Mouse (Mus musculus) small intestine, adult 2 months (tissue): ENCODE data around the gene Cpa3. TPM values are rescaled to one million over a fixed set of nuclear protein-coding genes. Genes with fewer than 3 reads are reported as not detected.

Experiments used
- H3K27ac ChIP-seq: fragments of 200-500 bp; 2 replicates; pipeline ENCODE4 v1.5.1; 2012; ENCODE audit warnings: low read depth, low read length, control low read depth, inconsistent platforms; ENCODE audit not compliant: insufficient read depth
- H3K27me3 ChIP-seq: fragments of 200-500 bp; 2 replicates; pipeline ENCODE4 v1.6.1; 2012; ENCODE audit warnings: mild to moderate bottlenecking, moderate library complexity, low read length, inconsistent platforms; ENCODE audit not compliant: control insufficient read depth, insufficient read depth
- H3K36me3 ChIP-seq: fragments of 200-500 bp; 2 replicates; pipeline ENCODE4 v1.6.1; 2012; ENCODE audit warnings: mild to moderate bottlenecking, low read length, control low read depth, inconsistent platforms; ENCODE audit not compliant: control insufficient read depth, insufficient read depth
- H3K4me1 ChIP-seq: fragments of 200-500 bp; 2 replicates; pipeline ENCODE4 v1.6.1; 2012; ENCODE audit warnings: low read length, inconsistent platforms, mixed read lengths; ENCODE audit not compliant: control insufficient read depth, insufficient read depth, insufficient read length
- H3K4me3 ChIP-seq: fragments of 200-500 bp; 2 replicates; pipeline ENCODE4 v1.5.1; 2012; ENCODE audit warnings: low read depth, mild to moderate bottlenecking, control low read depth, inconsistent platforms, low read length, moderate library complexity
- CTCF ChIP-seq: fragments of 200-500 bp; IDR thresholded peaks from 2 replicates; pipeline ENCODE4 v1.5.1; 2012; ENCODE audit warnings: low read depth, mild to moderate bottlenecking, control low read depth, inconsistent platforms, low read length, moderate library complexity, mixed read lengths; ENCODE audit not compliant: insufficient replicate concordance, insufficient read length; ENCODE audit errors: extremely low read depth
- POLR2A ChIP-seq: fragments of 200-500 bp; IDR thresholded peaks from 2 replicates; pipeline ENCODE4 v1.6.1; 2012; ENCODE audit warnings: low read depth, mild to moderate bottlenecking, control low read depth, inconsistent platforms, low read length, moderate library complexity
- WGBS: fragments of 180-500 bp; shearing (Covaris S2); methylation state at CpG from one replicate; pipeline ENCODE4 v1.1.7; 2018; 5-methylcytosine and 5-hydroxymethylcytosine counted together
- polyA plus RNA-seq: library from polyadenylated mRNA; depleted of rRNA; stranded (reverse); fragments of >200 nt; gene quantifications from 2 replicates; pipeline ENCODE4 v1.2.3, GENCODE M21; 2012

The Cpa3 gene
- polyA plus RNA-seq, 1 experiment, result not detected

DNA sequence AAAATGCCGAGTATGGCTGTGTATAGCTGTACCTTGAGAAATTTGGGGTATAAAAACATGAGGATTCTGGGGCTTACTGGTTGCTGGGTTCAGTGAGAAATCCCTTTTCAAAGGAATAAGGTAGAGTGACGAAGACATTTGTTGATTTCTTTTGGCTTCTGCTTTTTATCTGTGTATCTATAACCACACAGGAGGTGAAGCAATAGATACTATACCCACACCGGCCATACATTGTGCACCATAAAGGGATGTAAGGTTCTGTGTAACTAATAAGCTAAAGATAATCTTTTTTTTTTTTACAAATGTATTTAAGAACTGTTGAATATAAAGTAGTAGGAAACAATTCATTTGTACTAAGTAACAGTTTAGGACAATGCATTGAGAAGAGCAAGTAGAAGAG is 2.2 kb downstream of the Cpa3 start:
- TF ChIP-seq POLR2A (no peak), CTCF (no peak)
- 76% methylated on average over 3 of the region's 3 CpGs for WGBS
- H3K4me1 ChIP-seq, result no peaks in the 10 kb centered on the region

DNA sequence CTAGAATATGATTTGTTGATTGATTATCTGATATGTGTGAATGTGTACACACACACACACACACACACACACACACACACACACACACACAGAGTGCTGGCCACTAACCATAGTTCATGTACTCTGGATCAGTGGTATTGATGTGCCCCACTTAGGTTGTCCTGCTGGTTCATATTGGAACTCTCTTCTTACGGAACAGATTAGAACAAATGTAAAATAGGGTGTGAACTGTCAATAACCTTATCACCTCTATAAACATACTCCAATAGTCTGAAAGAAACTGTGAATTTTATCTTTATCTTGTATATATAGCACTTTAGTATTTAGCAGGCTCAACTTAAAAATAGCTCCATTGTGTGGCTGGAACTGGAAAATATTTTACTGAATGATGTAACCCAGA is 5.0 kb downstream of the Cpa3 start:
- H3K4me1 ChIP-seq, result no peaks in the 10 kb centered on the region
- WGBS, result 17% methylated on average over 1 of the region's 1 CpGs
- no peak for TF ChIP-seq POLR2A
- no peak for TF ChIP-seq CTCF

More for the DNA sequence above, 2.2 kb downstream of the Cpa3 start:
- Histone ChIP-seq H3K4me3 (no peak overlapping the region), H3K36me3 (no peaks in the 10 kb centered on the region), H3K27me3 (no peaks in the 10 kb centered on the region), H3K27ac (no peak overlapping the region)

DNA sequence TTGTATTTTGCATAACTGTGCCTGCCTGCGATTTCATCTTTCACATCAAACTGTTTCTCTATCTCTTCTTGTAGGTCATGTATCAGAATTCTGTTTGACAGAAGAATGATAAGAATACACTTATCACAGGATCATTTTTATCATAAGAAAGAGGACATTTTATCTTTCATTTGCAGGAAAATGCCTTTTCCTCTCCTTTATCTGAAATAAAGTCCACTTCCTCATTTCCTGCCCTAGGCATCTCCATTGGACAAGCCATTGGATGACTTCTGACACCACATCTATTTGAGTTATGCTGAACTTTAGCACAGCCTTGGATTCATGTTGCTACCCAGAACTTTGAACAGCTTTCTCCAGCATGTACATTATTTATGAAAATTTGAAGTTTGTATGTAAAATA is 13.0 kb downstream of the Cpa3 start:
- TF ChIP-seq CTCF (no peak), POLR2A (no peak)
- no peaks in the 10 kb centered on the region for H3K4me1 ChIP-seq
- no peaks in the 10 kb centered on the region for H3K36me3 ChIP-seq
- H3K4me3 ChIP-seq, result no peak overlapping the region
- H3K27ac ChIP-seq, result no peak overlapping the region
- WGBS, result 83% methylated on average over 1 of the region's 1 CpGs
- H3K27me3 ChIP-seq, result no peaks in the 10 kb centered on the region

More for the DNA sequence above, 5.0 kb downstream of the Cpa3 start:
- Histone ChIP-seq H3K36me3 (no peaks in the 10 kb centered on the region), H3K27ac (no peak overlapping the region), H3K4me3 (no peak overlapping the region), H3K27me3 (no peaks in the 10 kb centered on the region)

DNA sequence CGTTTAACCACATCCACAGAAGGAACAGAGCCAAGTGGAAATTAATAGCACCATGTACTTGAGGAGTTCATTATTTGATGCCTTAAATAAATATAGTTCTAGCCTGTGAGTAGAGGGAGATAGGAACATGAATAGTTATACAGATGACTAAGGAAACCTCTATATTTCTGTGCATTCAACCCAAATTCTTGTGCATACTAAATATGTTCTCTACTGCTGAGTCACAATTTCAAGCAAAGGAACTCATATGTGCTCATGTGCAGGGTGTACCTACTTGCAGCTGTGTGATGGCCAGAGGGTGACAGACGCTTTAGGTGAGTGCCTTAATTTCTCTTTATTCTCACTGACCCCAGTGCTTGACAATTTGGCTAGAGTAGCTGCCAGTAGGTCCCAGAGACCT is 16.6 kb downstream of the Cpa3 start:
- WGBS, result 53% methylated on average over 2 of the region's 2 CpGs
- no peaks in the 10 kb centered on the region for H3K27me3 ChIP-seq
- H3K36me3 ChIP-seq, result no peaks in the 10 kb centered on the region
- TF ChIP-seq POLR2A (no peak), CTCF (no peak)
- H3K4me1 ChIP-seq, result no peaks in the 10 kb centered on the region
- no peak overlapping the region for H3K27ac ChIP-seq
- no peak overlapping the region for H3K4me3 ChIP-seq

DNA sequence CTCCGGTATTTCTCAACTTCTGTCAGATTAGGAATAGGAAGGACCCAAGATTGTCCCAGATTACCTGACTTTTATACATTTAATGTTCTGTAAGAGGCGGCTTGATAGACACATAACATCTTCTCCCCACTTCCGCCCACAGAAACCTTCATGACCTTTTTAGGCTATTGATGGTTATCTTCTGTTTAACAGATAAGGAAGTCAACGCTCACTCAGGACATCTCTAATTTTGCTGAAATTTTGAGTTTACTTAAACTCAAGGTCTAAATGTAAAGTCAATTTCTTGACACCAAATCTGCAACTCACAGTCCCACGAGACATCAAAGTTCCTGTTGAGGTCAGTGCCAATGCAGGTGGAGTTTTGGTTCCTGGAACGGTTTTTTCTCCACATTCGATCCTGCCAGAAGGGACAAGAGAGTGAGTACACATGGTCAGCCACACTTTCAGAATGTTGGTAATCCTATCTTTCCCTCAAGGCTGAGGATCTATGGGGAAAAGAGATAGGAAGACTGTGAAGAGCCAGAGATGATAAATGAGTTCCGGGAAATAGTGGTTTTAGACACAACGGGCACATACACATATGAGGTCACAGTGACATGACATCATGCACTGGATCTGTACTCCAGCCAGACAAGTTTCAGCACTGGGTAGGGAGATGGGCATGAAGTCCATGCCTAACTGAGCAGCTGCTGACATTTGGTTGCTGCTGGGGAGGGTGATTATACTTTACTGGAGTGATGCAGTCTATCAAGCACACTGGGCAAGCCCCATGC is 18.9 kb downstream of the Cpa3 start:
- 76% methylated on average over 9 of the region's 9 CpGs for WGBS
- H3K27ac ChIP-seq, result no peak overlapping the region
- H3K27me3 ChIP-seq, result no peaks in the 10 kb centered on the region
- no peaks in the 10 kb centered on the region for H3K4me1 ChIP-seq
- TF ChIP-seq POLR2A (no peak), CTCF (no peak)
- H3K4me3 ChIP-seq, result no peak overlapping the region
- no peaks in the 10 kb centered on the region for H3K36me3 ChIP-seq

DNA sequence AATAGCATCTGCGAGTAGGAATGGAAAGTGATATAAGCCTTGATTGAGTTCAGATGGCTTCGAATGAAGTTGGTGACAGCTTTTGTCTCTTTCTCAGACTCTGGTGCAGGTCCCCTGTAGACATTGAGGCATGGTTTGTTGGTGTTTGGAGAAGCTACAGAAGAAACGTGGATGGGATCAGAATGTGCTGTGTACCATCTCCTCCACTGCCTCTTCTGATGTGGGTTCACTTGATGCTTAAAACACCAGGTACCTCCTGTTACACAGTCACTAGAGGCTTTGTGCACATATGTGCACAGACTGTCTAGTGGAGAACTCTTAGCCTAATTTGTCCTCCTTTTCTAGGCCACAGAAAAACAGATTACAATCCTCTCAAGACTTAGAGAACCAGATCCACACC is 19.8 kb downstream of the Cpa3 start:
- no peaks in the 10 kb centered on the region for H3K4me1 ChIP-seq
- H3K27me3 ChIP-seq, result no peaks in the 10 kb centered on the region
- H3K27ac ChIP-seq, result no peak overlapping the region
- no peaks in the 10 kb centered on the region for H3K36me3 ChIP-seq
- 74% methylated on average over 3 of the region's 3 CpGs for WGBS
- H3K4me3 ChIP-seq, result no peak overlapping the region
- TF ChIP-seq POLR2A (no peak), CTCF (no peak)

DNA sequence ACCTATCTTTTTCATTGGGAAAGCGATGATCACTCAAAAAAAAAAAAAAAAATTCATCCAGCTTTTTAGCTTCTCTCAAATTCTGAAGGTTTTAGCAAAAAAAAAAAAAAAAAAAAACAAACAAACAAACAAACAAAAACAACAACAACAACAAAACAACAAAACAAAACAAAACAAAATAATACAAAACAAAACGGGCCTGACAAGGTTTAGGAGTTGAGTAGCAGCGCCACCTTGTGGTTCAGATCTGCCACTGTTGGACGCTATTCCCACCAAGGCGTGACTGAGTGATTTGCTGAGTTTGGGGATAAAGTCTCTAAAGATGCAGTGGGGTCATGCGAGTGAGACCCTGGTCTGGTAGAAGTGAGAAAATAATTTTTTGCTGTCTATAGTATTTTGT is 43.1 kb downstream of the Cpa3 start:
- Histone ChIP-seq H3K27ac (no peak overlapping the region), H3K4me3 (no peak overlapping the region), H3K4me1 (no peaks in the 10 kb centered on the region), H3K27me3 (no peaks in the 10 kb centered on the region), H3K36me3 (no peaks in the 10 kb centered on the region)
- TF ChIP-seq POLR2A, result no peak
- peak; percentile 74; the same call in 1 of the 2 replicates for TF ChIP-seq CTCF
- 20% methylated on average over 6 of the region's 6 CpGs for whole genome bisulfite sequencing
